Mouse (Mus musculus) ES-E14 (cell line): ENCODE results near the gene Crebbp. TPM values are rescaled to one million over a fixed set of nuclear protein-coding genes. Genes with fewer than 3 reads are reported as not detected.

Experiments used
- DNase-seq: peaks from one replicate; pipeline ENCODE4 v3.0.0-alpha.2; 2013; ENCODE audit warnings: low read depth, low spot score
- H3K27ac ChIP-seq: 2 replicates; pipeline ENCODE4 v1.5.1; 2012; ENCODE audit warnings: low read depth, mild to moderate bottlenecking, low read length, moderate library complexity, mixed read lengths; ENCODE audit not compliant: poor library complexity, insufficient read depth, severe bottlenecking
- H3K36me3 ChIP-seq: 2 replicates; pipeline ENCODE4 v1.6.1; 2012; ENCODE audit warnings: mild to moderate bottlenecking, low read length, moderate library complexity, mixed read lengths; ENCODE audit not compliant: control insufficient read depth, poor library complexity, insufficient read depth, severe bottlenecking
- H3K4me1 ChIP-seq, 2 experiments: fragments of 150-350 bp in 1 of 2; sonication (generic) in 1 of 2; 2 replicates each; pipeline ENCODE4 v1.6.1; 2012; ENCODE audit warnings: low read length in 2 of 2, mild to moderate bottlenecking in 1 of 2, mixed read lengths in 1 of 2; ENCODE audit not compliant: control insufficient read depth in 2 of 2, insufficient read depth in 2 of 2, poor library complexity in 1 of 2
- H3K4me3 ChIP-seq, 2 experiments: fragments of 150-350 bp in 1 of 2; sonication (generic) in 1 of 2; 2 replicates each; pipeline ENCODE4 v1.5.1; 2012; ENCODE audit warnings: low read length in 2 of 2, low read depth in 1 of 2, mild to moderate bottlenecking in 1 of 2, mixed read lengths in 1 of 2; ENCODE audit not compliant: insufficient read depth in 1 of 2, poor library complexity in 1 of 2, severe bottlenecking in 1 of 2
- H3K9ac ChIP-seq: 2 replicates; pipeline ENCODE4 v1.6.1; 2012; ENCODE audit warnings: low read depth, mild to moderate bottlenecking, low read length, mixed read lengths; ENCODE audit not compliant: poor library complexity, insufficient read depth, severe bottlenecking
- H3K9me3 ChIP-seq: fragments of 150-350 bp; sonication (generic); 2 replicates; pipeline ENCODE4 v1.6.1; 2012; ENCODE audit warnings: low read depth, mild to moderate bottlenecking, low read length; ENCODE audit not compliant: control insufficient read depth, insufficient read depth
- CHD2 ChIP-seq: IDR thresholded peaks from 2 replicates; pipeline ENCODE4 v1.6.1; 2014; ENCODE audit warnings: mild to moderate bottlenecking, low read depth, low read length, inconsistent platforms
- HCFC1 ChIP-seq: IDR thresholded peaks from 2 replicates; pipeline ENCODE4 v1.6.1; 2012; ENCODE audit warnings: low read length, inconsistent platforms, borderline replicate concordance; ENCODE audit not compliant: insufficient read depth
- MAFK ChIP-seq: IDR thresholded peaks from 2 replicates; pipeline ENCODE4 v1.6.1; 2014; ENCODE audit warnings: mild to moderate bottlenecking, low read depth, low read length, inconsistent platforms; ENCODE audit not compliant: insufficient read depth
- ZC3H11A ChIP-seq: IDR thresholded peaks from 2 replicates; pipeline ENCODE4 v1.6.1; 2012; ENCODE audit warnings: low read depth, mild to moderate bottlenecking, inconsistent platforms, low read length, borderline replicate concordance
- ZNF384 ChIP-seq: IDR thresholded peaks from 2 replicates; pipeline ENCODE4 v1.6.1; 2012; ENCODE audit warnings: low read depth, low read length, inconsistent platforms
- in situ Hi-C, 2 experiments: fragments of 600-800 bp; cut with MboI; formaldehyde crosslinking; loops; one replicate each; pipeline ENCODE4 v1.15.1; 2025; ENCODE audit warnings: low sequenced_read_pairs in 2 of 2, inconsistent platforms in 1 of 2; ENCODE audit not compliant: unreplicated experiment in 2 of 2
- total RNA-seq: library from RNA; depleted of rRNA; stranded (reverse); fragments of 300-350 nt; gene quantifications from 2 replicates; pipeline ENCODE4 v1.2.3, GENCODE M21; 2012

Gene Crebbp
- total RNA-seq, 1 experiment: 26.8 TPM

DNA sequence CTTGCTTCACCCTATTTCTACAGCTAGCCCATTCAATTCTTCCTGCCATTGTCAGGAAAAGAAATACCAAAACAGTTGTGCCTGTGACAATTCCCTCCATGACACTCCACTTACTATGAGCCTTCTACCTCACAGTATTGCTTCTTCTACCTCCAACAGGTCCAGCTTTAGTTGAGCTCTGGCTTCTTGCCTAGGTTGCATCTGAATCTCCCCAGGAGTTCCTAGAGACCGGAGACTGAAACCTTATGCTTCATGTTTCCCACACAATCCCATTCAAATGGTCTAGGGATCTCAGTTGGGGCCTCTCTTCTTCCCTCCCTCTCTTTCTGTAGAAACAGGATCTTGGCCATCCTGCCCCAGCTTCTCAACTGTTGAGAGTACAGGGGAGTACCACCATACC, 116.3 kb downstream of the Crebbp start:
- Histone ChIP-seq H3K4me3 (no peak overlapping the region), H3K9ac (no peak overlapping the region), H3K36me3 (peaks cover 25% of the 10 kb centered on the region), H3K4me1 (no peaks in the 10 kb centered on the region; a peak in 1 of 4 replicates), H3K27ac (no peak overlapping the region), H3K9me3 (no peaks in the 10 kb centered on the region)
- in situ Hi-C loops: no loop called here
- DNase-seq: no peak
- TF ChIP-seq ZC3H11A: no peak

DNA sequence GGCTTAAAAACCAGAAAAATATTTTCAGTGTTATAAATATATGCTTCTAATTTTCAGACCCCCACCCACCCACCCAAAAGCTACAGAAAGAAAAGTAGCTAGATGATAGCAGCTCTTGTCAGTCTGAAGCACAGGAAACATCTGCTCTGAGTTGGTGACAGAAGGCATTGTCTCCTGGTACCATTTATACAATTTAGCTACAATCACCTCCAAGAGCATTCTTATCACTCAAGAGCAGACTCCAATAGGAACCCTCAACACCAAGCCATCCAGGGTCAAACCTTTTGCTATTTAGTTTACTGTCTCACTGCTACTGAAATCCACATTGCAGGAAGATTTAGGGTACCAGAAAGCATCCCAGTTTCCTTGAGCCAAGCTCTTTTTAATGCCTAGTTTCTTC, 116.9 kb downstream of the Crebbp start:
- no peaks in the 10 kb centered on the region; a peak in 1 of 4 replicates for H3K4me1 ChIP-seq
- TF ChIP-seq ZC3H11A (no peak), MAFK (no peak), HCFC1 (no peak), CHD2 (no peak), ZNF384 (no peak)
- H3K9me3 ChIP-seq: no peaks in the 10 kb centered on the region
- in situ Hi-C loops: no loop called here
- DNase-seq: no peak
- H3K27ac ChIP-seq: no peak overlapping the region
- H3K4me3 ChIP-seq: no peak overlapping the region
- peaks cover 27% of the 10 kb centered on the region for H3K36me3 ChIP-seq
- no peak overlapping the region for H3K9ac ChIP-seq

DNA sequence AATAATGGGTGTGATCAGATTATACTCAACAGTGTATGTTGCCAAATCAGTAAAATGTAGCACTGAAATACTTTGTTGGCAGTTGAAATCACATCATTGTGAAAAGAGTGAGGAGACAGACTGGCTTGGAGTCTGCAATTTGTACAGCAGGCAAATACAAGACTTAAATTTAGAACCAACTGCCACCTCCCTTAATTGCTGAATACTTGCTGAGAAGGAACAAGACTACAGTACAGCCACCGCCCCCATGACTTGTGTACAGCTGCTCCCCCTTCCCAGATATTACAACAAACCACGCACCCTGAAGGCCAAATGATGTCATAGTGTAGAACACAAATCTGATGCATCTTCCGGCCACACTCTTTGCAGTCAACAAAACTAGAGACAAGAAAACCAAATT, 117.7 kb downstream of the Crebbp start:
- DNase-seq: no peak
- no peaks in the 10 kb centered on the region; a peak in 1 of 4 replicates for H3K4me1 ChIP-seq
- no peak for TF ChIP-seq HCFC1
- no peak for TF ChIP-seq ZNF384
- no peak for TF ChIP-seq CHD2
- no peak for TF ChIP-seq ZC3H11A
- no peak overlapping the region; the same call in 1 of the 2 replicates for H3K27ac ChIP-seq
- no peak overlapping the region for H3K4me3 ChIP-seq
- peaks cover 29% of the 10 kb centered on the region for H3K36me3 ChIP-seq
- no peaks in the 10 kb centered on the region for H3K9me3 ChIP-seq
- no peak overlapping the region for H3K9ac ChIP-seq
- in situ Hi-C loops: no loop called here

DNA sequence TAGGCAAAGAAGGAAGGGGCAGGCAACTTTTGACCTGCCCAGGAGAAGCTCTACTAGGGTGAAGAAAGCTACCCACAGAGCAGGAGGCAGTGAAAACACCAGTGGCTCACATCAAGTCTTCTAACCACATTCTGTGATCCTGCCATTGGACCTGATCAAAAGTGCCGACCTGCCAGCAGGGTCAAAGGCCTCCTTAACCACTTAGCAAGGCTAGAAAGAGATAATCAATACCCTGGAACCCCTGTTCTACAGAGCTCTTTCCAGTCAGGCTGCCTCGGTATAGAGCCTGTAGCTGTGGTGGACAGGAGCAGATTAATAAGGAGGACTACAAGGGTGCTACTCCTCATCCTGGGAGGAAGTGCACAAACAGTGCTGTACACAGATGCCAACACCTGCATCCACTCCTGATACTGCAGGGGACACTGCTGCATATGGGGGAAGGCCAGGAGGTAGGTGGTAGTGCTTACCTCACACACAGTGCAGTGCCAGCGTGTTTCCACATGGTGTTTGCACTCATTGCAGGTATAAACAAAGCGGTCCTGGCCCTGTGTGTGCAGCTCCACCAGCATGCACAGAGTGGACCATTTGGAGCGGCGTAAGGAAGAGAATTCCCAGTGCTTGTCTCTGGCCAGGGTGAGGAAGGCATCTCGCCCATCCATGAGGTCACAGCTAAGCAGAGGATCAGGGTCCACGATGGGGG, 126.4 kb downstream of the Crebbp start:
- Histone ChIP-seq H3K4me3 (no peak overlapping the region), H3K9ac (no peak overlapping the region), H3K36me3 (peaks cover 51% of the 10 kb centered on the region), H3K4me1 (peaks cover 0 to 4% of the 10 kb centered on the region in 2 experiments; a peak in 2 of 4 replicates), H3K9me3 (no peaks in the 10 kb centered on the region), H3K27ac (no peak overlapping the region)
- in situ Hi-C loops: no loop called here
- TF ChIP-seq ZNF384 (no peak), CHD2 (no peak), HCFC1 (no peak), MAFK (no peak), ZC3H11A (no peak)
- DNase-seq: no peak

DNA sequence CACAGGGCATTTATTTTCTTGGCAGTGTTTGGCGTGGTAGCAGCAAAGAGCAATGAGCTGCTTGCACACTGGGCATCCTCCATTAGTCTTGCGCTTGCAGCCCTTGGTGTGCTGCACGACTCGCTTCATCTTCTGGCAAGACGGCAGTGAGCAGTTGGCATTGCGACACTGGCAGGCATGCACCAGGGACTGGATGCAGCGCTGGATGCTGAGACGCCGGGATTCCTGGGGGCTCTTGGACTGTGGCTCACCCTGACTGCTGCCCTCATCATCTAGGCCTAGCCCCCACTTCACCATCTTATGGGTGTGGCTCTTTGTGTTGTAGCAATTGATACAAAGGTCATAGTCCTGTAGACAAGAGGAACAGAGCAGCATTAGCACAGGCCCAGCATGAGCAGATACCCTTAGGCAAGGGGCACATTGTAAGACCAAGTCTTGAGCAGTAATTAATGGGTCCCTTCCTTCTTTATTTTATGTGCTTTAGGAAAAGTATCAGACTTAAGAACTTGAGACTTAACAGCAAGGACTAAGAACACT, 127.9 kb downstream of the Crebbp start:
- TF ChIP-seq MAFK (no peak), ZC3H11A (no peak), HCFC1 (no peak), CHD2 (no peak), ZNF384 (no peak)
- no peaks in the 10 kb centered on the region for H3K9me3 ChIP-seq
- in situ Hi-C loops: no loop called here
- peaks cover 43% of the 10 kb centered on the region for H3K36me3 ChIP-seq
- no peak for DNase-seq
- H3K4me3 ChIP-seq: no peak overlapping the region
- H3K27ac ChIP-seq: no peak overlapping the region
- H3K9ac ChIP-seq: no peak overlapping the region
- peaks cover 0 to 4% of the 10 kb centered on the region in 2 experiments; a peak in 2 of 4 replicates for H3K4me1 ChIP-seq
